Mouse (Mus musculus) spleen, adult 18-20 months (tissue): Measurements from ENCODE around the gene Gm3460.
"Not testable (repeated sequence)": the region's sequence is repeated elsewhere in the genome, so short reads cannot be mapped to it uniquely, and the experiment has no call there.

Experiments
- DNase-seq, 2 experiments: peaks; one replicate each; pipeline ENCODE4 v3.0.0; 2022; ENCODE audit warnings: mixed read lengths in 2 of 2

The Gm3460 gene

GRCm38 (mm10) chr14:6622318-6622717 lies at the start of gene Gm3460:
Gm3460 (minus strand) TSS chr14:6622418.
- not testable (repeated sequence) for DNase-seq

GRCm38 (mm10) chr14:6606436-6606835 lies 15.8 kb downstream of the Gm3460 start:
- not testable (repeated sequence) for DNase-seq

DNA sequence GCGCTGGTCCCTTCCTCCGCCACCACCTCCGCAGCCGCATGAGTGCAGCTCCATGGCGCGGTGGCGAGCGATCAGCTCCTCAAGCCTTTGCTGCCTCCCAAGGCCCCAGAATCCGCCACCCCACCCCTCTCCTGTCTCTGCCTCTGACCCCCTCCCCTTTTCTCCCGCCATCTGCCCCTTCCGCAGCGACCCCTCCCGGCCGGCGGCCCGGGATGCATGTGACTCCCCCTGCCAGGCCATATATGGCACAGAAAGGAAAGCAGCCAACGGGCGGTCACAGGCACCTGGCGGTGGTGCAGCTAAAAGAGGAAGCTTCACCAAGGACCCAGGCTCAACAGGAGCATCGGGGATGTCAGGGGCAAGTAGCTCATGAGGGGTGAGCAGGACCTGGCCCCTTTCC lies 17.2 kb downstream of the Gm3460 start:
- peak in 1 of 2 experiments; percentile 1 for DNase-seq

- not testable (repeated sequence) for DNase-seq
Measured at GRCm38 (mm10) chr14:6604551-6604950, 17.7 kb downstream of the Gm3460 start.

- DNase-seq, result not testable (repeated sequence)
Measured at GRCm38 (mm10) chr14:6590513-6590912, 31.7 kb downstream of the Gm3460 start, which contains the start of gene Gm3629. Gm3629 (minus strand) TSS chr14:6590613.
